Mouse (Mus musculus): Measurements from ENCODE around the gene Uckl1. TPM values are rescaled to one million over a fixed set of nuclear protein-coding genes. Genes with fewer than 3 reads are reported as not detected.
A peak's percentile ranks its signal among the peaks of the same experiment; 100 is the strongest.

Gene Uckl1
- polyA plus RNA-seq, 1 experiment from 2014 or later = 60.9 TPM

GRCm38 (mm10) chr2:181597378-181598061, 12.8 kb upstream of the Uckl1 start:
- Histone ChIP-seq H3K4me2 (peak overlapping the region; percentile 90; the same call in 1 of the 2 replicates), H3K4me3 (replicated peaks) (no peak overlapping the region), H3K4me1 (peaks cover 42% of the 10 kb centered on the region), H3K36me3 (no peaks in the 10 kb centered on the region), H3K9me3 (no peaks in the 10 kb centered on the region), H3K27ac (peak overlapping the region; percentile 95; the same call in 1 of the 2 replicates), H3K9ac (no peak overlapping the region), H3K27me3 (replicated peaks) (0 out of 2 replicates have a peak, but pooled peaks cover 6% of the 10 kb centered on the region)
- 60% methylated on average over 7 of the region's 7 CpGs for WGBS
- ATAC-seq (ENCODE audit: insufficient read depth, low FRiP score, low read depth) = no peak

GRCm38 (mm10) chr2:181596221-181596960, 11.7 kb upstream of the Uckl1 start:
- peaks cover 42% of the 10 kb centered on the region for H3K4me1 ChIP-seq
- 0 out of 2 replicates have a peak, but pooled peaks cover 6% of the 10 kb centered on the region for H3K27me3 ChIP-seq (replicated peaks)
- H3K4me3 ChIP-seq (replicated peaks) = no peak overlapping the region
- no peak overlapping the region for H3K9ac ChIP-seq
- no peaks in the 10 kb centered on the region for H3K36me3 ChIP-seq
- H3K9me3 ChIP-seq = no peaks in the 10 kb centered on the region
- no peak overlapping the region for H3K27ac ChIP-seq
- H3K4me2 ChIP-seq = no peak overlapping the region
- WGBS = 38% methylated on average over 6 of the region's 6 CpGs
- no peak for ATAC-seq (ENCODE audit: insufficient read depth, low FRiP score, low read depth)

DNA sequence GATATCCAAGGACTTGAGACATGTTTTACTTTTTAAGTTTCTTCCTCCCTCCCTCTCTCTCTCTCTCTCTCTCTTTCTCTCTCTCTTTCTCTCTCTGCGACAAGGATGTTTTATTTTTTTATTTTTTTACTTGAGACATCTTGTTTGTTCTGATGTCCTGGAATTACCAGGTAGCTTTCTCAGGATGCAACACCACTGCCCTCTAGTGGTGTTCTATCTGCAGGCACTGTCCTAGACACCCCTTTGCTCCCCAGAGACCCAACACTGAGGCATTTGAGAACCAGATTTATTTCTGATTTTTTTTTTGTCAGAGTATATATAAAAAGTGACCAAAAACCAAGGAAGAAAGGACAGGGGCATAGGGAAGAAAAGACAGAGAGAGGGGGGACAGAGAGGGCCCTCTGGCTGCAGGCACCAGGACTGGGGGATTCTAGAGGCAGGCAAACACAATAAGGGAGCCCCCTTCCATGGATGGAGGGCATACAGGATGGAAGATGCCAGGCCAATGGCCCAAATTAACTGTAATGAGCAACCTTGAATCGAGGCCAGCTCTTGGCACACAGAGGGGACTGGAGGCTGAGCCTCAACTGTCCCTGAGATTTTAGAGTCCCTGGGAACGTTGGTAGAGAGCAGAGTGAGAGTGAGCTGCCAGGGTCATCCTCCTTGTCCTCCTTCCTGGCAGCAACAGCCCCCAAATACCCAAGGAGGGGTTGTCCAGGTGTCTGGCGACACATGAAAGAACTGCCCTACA, 10.4 kb upstream of the Uckl1 start:
- WGBS = 67% methylated on average over 4 of the region's 4 CpGs

DNA sequence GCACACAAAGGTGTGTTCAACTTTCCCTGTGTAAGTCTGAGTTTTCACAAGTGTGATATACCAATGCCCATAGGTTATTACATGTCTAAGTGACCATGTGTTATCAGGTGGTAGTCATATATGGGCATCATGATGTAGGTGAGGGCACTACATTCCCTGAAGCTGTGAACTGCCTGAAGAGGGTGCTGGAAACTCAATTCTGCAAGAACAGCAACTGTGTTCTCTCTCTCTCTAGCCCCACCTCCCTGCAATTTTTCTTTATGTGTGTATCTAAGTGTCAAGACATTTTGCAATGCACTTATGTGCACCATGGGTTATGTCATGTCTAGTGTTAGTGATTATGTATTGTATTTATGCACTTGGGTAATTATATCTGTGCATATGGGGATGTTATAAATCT, 9.2 kb upstream of the Uckl1 start:
- H3K4me1 ChIP-seq = peaks cover 38% of the 10 kb centered on the region
- no peaks in the 10 kb centered on the region for H3K9me3 ChIP-seq
- no peak overlapping the region for H3K9ac ChIP-seq
- H3K36me3 ChIP-seq = peaks cover 15% of the 10 kb centered on the region
- H3K27ac ChIP-seq = peak overlapping the region; percentile 21; the same call in 1 of the 2 replicates
- H3K4me2 ChIP-seq = no peak overlapping the region
- no peak for ATAC-seq (ENCODE audit: insufficient read depth, low FRiP score, low read depth)
- H3K4me3 ChIP-seq (replicated peaks) = no peak overlapping the region
- 0 out of 2 replicates have a peak, but pooled peaks cover 2% of the 10 kb centered on the region for H3K27me3 ChIP-seq (replicated peaks)

More for the DNA sequence above, 10.4 kb upstream of the Uckl1 start:
- H3K27me3 ChIP-seq (replicated peaks) = 0 out of 2 replicates have a peak, but pooled peaks cover 6% of the 10 kb centered on the region
- no peak overlapping the region for H3K4me3 ChIP-seq (replicated peaks)
- ATAC-seq (ENCODE audit: insufficient read depth, low FRiP score, low read depth) = no peak
- H3K4me2 ChIP-seq = no peak overlapping the region
- peaks cover 42% of the 10 kb centered on the region for H3K4me1 ChIP-seq
- peaks cover 4% of the 10 kb centered on the region; the same call in 1 of the 2 replicates for H3K36me3 ChIP-seq
- no peak overlapping the region for H3K9ac ChIP-seq
- no peaks in the 10 kb centered on the region for H3K9me3 ChIP-seq
- H3K27ac ChIP-seq = no peak overlapping the region

GRCm38 (mm10) chr2:181593042-181593421, 8.3 kb upstream of the Uckl1 start:
- WGBS = 4% methylated on average over 6 of the region's 6 CpGs
- peaks cover 31% of the 10 kb centered on the region for H3K4me1 ChIP-seq
- H3K9ac ChIP-seq = peak overlapping the region; percentile 93
- H3K36me3 ChIP-seq = peaks cover 24% of the 10 kb centered on the region
- peak; percentile 33 for ATAC-seq (ENCODE audit: insufficient read depth, low FRiP score, low read depth)
- H3K9me3 ChIP-seq = no peaks in the 10 kb centered on the region
- H3K27ac ChIP-seq = peak overlapping the region; percentile 91
- H3K4me2 ChIP-seq = peak overlapping the region; percentile 76
- peak overlapping the region; percentile 99 for H3K4me3 ChIP-seq (replicated peaks)
- no peaks in the 10 kb centered on the region for H3K27me3 ChIP-seq (replicated peaks)

GRCm38 (mm10) chr2:181592231-181593041, 7.7 kb upstream of the Uckl1 start, which contains the start of gene Zfp512b:
Gene Zfp512b, minus strand, starts transcription at chr2:181592803.
- Histone ChIP-seq H3K27me3 (replicated peaks) (no peaks in the 10 kb centered on the region), H3K36me3 (peaks cover 29% of the 10 kb centered on the region), H3K9me3 (no peaks in the 10 kb centered on the region), H3K4me3 (replicated peaks) (peak within 1 kb of the TSS; percentile 99), H3K27ac (peak within 1 kb of the TSS; percentile 91), H3K4me1 (peaks cover 31% of the 10 kb centered on the region), H3K9ac (peak within 1 kb of the TSS; percentile 93), H3K4me2 (peak within 1 kb of the TSS; percentile 76)
- under 1% methylated on average over 75 of the region's 97 CpGs for WGBS
- ATAC-seq (ENCODE audit: insufficient read depth, low FRiP score, low read depth) = peak; percentile 75

DNA sequence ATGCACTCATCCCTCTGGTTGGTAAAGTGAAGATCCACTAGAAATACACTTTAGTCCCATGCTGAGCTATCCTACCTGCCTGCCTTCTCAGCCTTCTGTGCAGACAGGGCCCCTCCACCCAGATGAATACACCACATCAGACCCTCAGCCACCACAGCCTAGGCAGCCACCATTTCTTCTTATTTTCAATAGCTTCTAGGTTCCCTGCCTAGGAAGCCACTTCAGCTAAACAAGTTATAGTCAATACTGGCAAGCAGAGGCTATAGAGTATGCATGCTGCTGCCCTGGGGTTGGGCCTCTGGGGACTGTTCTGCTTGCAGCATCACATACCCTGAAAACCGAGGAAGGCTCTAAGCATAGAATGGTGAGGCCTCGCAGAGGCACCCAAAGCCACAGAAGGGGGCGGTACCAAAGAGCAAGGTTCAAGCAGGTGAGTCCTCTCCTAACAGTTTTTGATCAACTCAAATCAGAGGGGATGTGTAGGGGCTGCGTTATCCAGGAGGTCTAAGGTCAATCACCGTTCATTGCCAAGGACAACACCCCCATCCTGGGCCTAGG, 6.9 kb upstream of the Uckl1 start, which contains the start of gene Prpf6:
Gene Prpf6 (plus strand): TSS at position 341 of the 558 bp plus-strand sequence.
- WGBS = 9% methylated on average over 5 of the region's 5 CpGs
- H3K9ac ChIP-seq = peak within 1 kb of the TSS; percentile 93
- ATAC-seq (ENCODE audit: insufficient read depth, low FRiP score, low read depth) = 0 out of 2 replicates have a peak, but pooled peaks have one; percentile 25

GRCm38 (mm10) chr2:181590471-181590870, 5.8 kb upstream of the Uckl1 start:
- no peak overlapping the region for H3K4me3 ChIP-seq (replicated peaks)
- no peaks in the 10 kb centered on the region for H3K9me3 ChIP-seq
- no peak overlapping the region for H3K27ac ChIP-seq
- no peaks in the 10 kb centered on the region for H3K27me3 ChIP-seq (replicated peaks)
- WGBS = 96% methylated on average over 5 of the region's 5 CpGs
- H3K4me1 ChIP-seq = peaks cover 18% of the 10 kb centered on the region
- H3K4me2 ChIP-seq = no peak overlapping the region
- no peak for ATAC-seq (ENCODE audit: insufficient read depth, low FRiP score, low read depth)
- H3K36me3 ChIP-seq = peaks cover 47% of the 10 kb centered on the region
- H3K9ac ChIP-seq = no peak overlapping the region

More for the DNA sequence above, 6.9 kb upstream of the Uckl1 start, which contains the start of gene Prpf6:
- Histone ChIP-seq H3K4me1 (peaks cover 25% of the 10 kb centered on the region), H3K4me2 (peak within 1 kb of the TSS; percentile 76), H3K36me3 (peaks cover 36% of the 10 kb centered on the region), H3K27me3 (replicated peaks) (no peaks in the 10 kb centered on the region), H3K4me3 (replicated peaks) (peak within 1 kb of the TSS; percentile 99), H3K9me3 (no peaks in the 10 kb centered on the region), H3K27ac (peak within 1 kb of the TSS; percentile 91)

DNA sequence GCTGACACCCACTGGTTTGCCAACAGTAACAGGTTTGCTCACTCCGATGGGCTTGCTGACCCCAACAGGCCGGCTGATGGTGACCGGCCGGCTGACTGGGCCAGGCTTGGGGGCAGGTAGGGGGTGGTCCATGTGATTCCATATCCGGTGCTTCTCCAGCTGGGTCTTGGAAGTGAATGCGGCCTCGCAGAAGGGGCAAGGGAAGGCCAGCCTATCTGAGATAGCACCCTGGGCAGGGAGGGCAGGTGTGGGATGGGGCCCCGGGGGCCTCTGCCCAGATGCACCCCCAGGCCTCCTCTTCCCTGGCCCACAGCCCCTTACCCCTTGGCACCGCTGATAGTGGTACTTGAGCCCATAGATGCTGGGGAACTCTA, 5.0 kb upstream of the Uckl1 start:
- no peak overlapping the region for H3K27ac ChIP-seq
- no peak overlapping the region for H3K9ac ChIP-seq
- H3K9me3 ChIP-seq = no peaks in the 10 kb centered on the region
- peaks cover 53% of the 10 kb centered on the region for H3K36me3 ChIP-seq
- no peak overlapping the region for H3K4me3 ChIP-seq (replicated peaks)
- no peak overlapping the region for H3K4me2 ChIP-seq
- ATAC-seq (ENCODE audit: insufficient read depth, low FRiP score, low read depth) = no peak
- H3K27me3 ChIP-seq (replicated peaks) = no peaks in the 10 kb centered on the region
- H3K4me1 ChIP-seq = peaks cover 18% of the 10 kb centered on the region
- 93% methylated on average over 9 of the region's 9 CpGs for WGBS

GRCm38 (mm10) chr2:181589011-181589731, 4.5 kb upstream of the Uckl1 start:
- Histone ChIP-seq H3K27me3 (replicated peaks) (no peaks in the 10 kb centered on the region), H3K9me3 (no peaks in the 10 kb centered on the region), H3K4me2 (no peak overlapping the region), H3K9ac (no peak overlapping the region), H3K27ac (no peak overlapping the region), H3K4me1 (peaks cover 18% of the 10 kb centered on the region), H3K4me3 (replicated peaks) (no peak overlapping the region), H3K36me3 (peaks cover 58% of the 10 kb centered on the region)
- 87% methylated on average over 10 of the region's 10 CpGs for WGBS
- ATAC-seq (ENCODE audit: insufficient read depth, low FRiP score, low read depth) = no peak
